Mouse (Mus musculus): ENCODE measurements at regions not wholly inside any gene's neighbourhood (a gene's known extent, or its start where the extent isn't known, plus 50 kb on each side); places are given as distances from the start of the nearest gene placed in this dataset.

DNA sequence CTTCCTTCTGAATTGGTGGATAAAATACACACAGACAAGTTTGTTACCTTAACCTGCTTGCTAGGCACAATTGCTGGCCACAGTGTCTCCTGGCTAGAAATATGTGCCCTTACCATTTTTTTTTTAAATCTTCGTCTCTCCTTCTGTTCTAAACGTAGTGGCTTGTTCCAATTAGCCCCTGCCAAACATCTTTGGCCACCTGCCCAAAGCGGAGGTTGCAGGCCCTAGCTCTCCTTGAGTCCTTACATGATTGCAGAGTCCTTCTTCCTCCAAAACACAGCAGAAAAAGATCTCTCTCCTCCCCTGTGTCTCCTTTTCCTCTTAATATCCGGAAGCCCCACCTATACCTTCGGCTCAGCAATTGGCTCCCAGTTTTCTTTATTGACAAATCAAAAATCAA is 986.8 kb downstream of the Robo2 start:
- no peak for TF ChIP-seq CTCF (IDR thresholded peaks at IDR 0.05; ENCODE audit: control insufficient read depth, insufficient read depth, insufficient read length)
- TF ChIP-seq FOSL1 (IDR thresholded peaks at IDR 0.05; ENCODE audit: insufficient read depth, low read length, poor library complexity, severe bottlenecking) = no peak
- no peak for TF ChIP-seq USF1 (IDR thresholded peaks at IDR 0.05; ENCODE audit: low read depth)
- TF ChIP-seq MYOG (IDR thresholded peaks at IDR 0.05; ENCODE audit: control insufficient read depth, extremely low read depth, insufficient read length) = no peak
- TF ChIP-seq MYOD1 (IDR thresholded peaks at IDR 0.05; ENCODE audit: control insufficient read depth, insufficient read length, low read depth) = no peak
- no peak for TF ChIP-seq MAX (IDR thresholded peaks at IDR 0.05)
